Mouse (Mus musculus) lung, postnatal 0 days (tissue): ENCODE measurements at regions not wholly inside any gene's neighbourhood (a gene's known extent, or its start where the extent isn't known, plus 50 kb on each side); places are given as distances from the start of the nearest gene placed in this dataset.

Experiments
- ATAC-seq: fragments of 200-750 bp; cut with Nextera tagmentation; 2 replicates; pipeline ENCODE4 v1.8.0; 2017; ENCODE audit warnings: moderate library complexity
- DNase-seq: peaks from one replicate; pipeline ENCODE4 v3.0.0-alpha.2; 2016; ENCODE audit warnings: low spot score
- H3K27ac ChIP-seq: fragments of 300-500 bp; sonication (generic); 2 replicates; pipeline ENCODE4 v1.5.1; 2014; ENCODE audit warnings: antibody characterized with exemption, mild to moderate bottlenecking, low read length, mixed read lengths
- H3K27me3 ChIP-seq: fragments of 300-500 bp; sonication (generic); replicated peaks from 2 replicates; pipeline ENCODE4 v1.6.1; 2014; ENCODE audit warnings: low read length, mixed read lengths; ENCODE audit not compliant: insufficient read depth
- H3K36me3 ChIP-seq: fragments of 300-500 bp; sonication (generic); 2 replicates; pipeline ENCODE4 v1.6.1; 2014; ENCODE audit warnings: low read length, mixed read lengths; ENCODE audit not compliant: insufficient read depth
- H3K4me1 ChIP-seq: fragments of 300-500 bp; sonication (generic); 2 replicates; pipeline ENCODE4 v1.6.1; 2014; ENCODE audit warnings: antibody characterized with exemption, low read depth, low read length, mixed read lengths; ENCODE audit not compliant: insufficient read depth
- H3K4me2 ChIP-seq: fragments of 300-500 bp; sonication (generic); replicated peaks from 2 replicates; pipeline ENCODE4 v1.6.1; 2014; ENCODE audit warnings: low read depth, mild to moderate bottlenecking, low read length, moderate library complexity, mixed read lengths
- H3K4me3 ChIP-seq: fragments of 300-500 bp; sonication (generic); 2 replicates; pipeline ENCODE4 v1.5.1; 2014; ENCODE audit warnings: low read depth, low read length
- H3K9ac ChIP-seq: fragments of 300-500 bp; sonication (generic); replicated peaks from 2 replicates; pipeline ENCODE4 v1.6.1; 2014; ENCODE audit warnings: low read depth, mild to moderate bottlenecking
- H3K9me3 ChIP-seq: fragments of 300-500 bp; sonication (generic); 2 replicates; pipeline ENCODE4 v1.6.1; 2016; ENCODE audit warnings: low read length, mixed read lengths
- CTCF ChIP-seq: IDR thresholded peaks from 2 replicates; pipeline ENCODE4 v1.5.1; 2016; ENCODE audit warnings: antibody characterized with exemption, mild to moderate bottlenecking
- EP300 ChIP-seq: IDR thresholded peaks from 2 replicates; pipeline ENCODE4 v1.6.1; 2016; ENCODE audit warnings: antibody characterized with exemption, mild to moderate bottlenecking, control low read depth
- WGBS: fragments of 180-500 bp; shearing (Covaris S2); extraction: QIAGEN DNeasy Blood & Tissue Kit; methylation state at CpG from one replicate; pipeline ENCODE4 v1.1.7; 2014; 5-methylcytosine and 5-hydroxymethylcytosine counted together

- WGBS, result 73% methylated on average over 6 of the region's 6 CpGs
- TF ChIP-seq EP300 (no peak), CTCF (no peak)
- Histone ChIP-seq H3K27me3 (no peaks in the 10 kb centered on the region), H3K4me2 (no peak overlapping the region), H3K27ac (no peak overlapping the region), H3K9me3 (no peaks in the 10 kb centered on the region), H3K4me1 (no peaks in the 10 kb centered on the region), H3K4me3 (no peak overlapping the region), H3K9ac (no peak overlapping the region), H3K36me3 (no peaks in the 10 kb centered on the region)
- no peak for ATAC-seq
- DNase-seq, result no peak
Observed at GRCm38 (mm10) chr5:73919936-73920335, 148.3 kb downstream of the Usp46 start.

- H3K9ac ChIP-seq, result no peak overlapping the region
- H3K36me3 ChIP-seq, result no peaks in the 10 kb centered on the region
Observed at GRCm38 (mm10) chr5:73927534-73927933, 140.7 kb downstream of the Usp46 start.

GRCm38 (mm10) chr5:73928691-73929090 is 139.5 kb downstream of the Usp46 start:
- H3K9me3 ChIP-seq, result no peaks in the 10 kb centered on the region
- no peak overlapping the region for H3K27ac ChIP-seq
- WGBS, result 55% methylated on average over 10 of the region's 10 CpGs
- DNase-seq (no peak), ATAC-seq (no peak)
- H3K27me3 ChIP-seq, result no peaks in the 10 kb centered on the region
- no peak for TF ChIP-seq CTCF
- TF ChIP-seq EP300, result no peak
- no peaks in the 10 kb centered on the region for H3K36me3 ChIP-seq
- no peaks in the 10 kb centered on the region for H3K4me1 ChIP-seq
- H3K4me2 ChIP-seq, result no peak overlapping the region
- no peak overlapping the region for H3K9ac ChIP-seq
- no peak overlapping the region for H3K4me3 ChIP-seq

More at GRCm38 (mm10) chr5:73927534-73927933, 140.7 kb downstream of the Usp46 start:
- no peak for DNase-seq
- no peak overlapping the region for H3K4me2 ChIP-seq
- H3K9me3 ChIP-seq, result no peaks in the 10 kb centered on the region
- no peak for ATAC-seq
- no peaks in the 10 kb centered on the region for H3K27me3 ChIP-seq
- no peaks in the 10 kb centered on the region for H3K4me1 ChIP-seq
- TF ChIP-seq CTCF (no peak), EP300 (no peak)
- H3K27ac ChIP-seq, result no peak overlapping the region
- 57% methylated on average over 9 of the region's 9 CpGs for WGBS
- no peak overlapping the region for H3K4me3 ChIP-seq

DNA sequence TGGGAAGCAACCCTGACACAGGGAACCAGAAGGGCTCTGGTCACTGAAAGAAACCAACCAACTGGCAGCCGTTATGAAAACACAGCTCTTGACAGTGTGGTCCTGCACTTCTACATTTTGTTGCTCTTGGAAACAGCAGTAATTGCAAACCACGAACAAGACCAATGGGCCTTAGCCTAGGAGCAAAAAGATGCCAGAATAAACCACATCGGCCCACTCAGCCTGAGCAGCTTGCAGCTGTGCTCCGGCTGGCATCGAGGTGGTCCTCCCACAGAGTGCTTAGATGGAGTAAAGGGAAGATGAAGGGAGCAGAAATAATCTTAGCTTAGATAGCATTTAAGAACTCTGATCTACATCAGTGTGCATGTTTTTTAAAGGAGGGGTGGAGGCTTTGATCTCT is 138.0 kb downstream of the Usp46 start:
- Histone ChIP-seq H3K9me3 (no peaks in the 10 kb centered on the region), H3K36me3 (no peaks in the 10 kb centered on the region), H3K4me2 (no peak overlapping the region), H3K27ac (no peak overlapping the region), H3K4me1 (no peaks in the 10 kb centered on the region), H3K27me3 (no peaks in the 10 kb centered on the region), H3K9ac (no peak overlapping the region), H3K4me3 (no peak overlapping the region)
- TF ChIP-seq CTCF, result no peak
- no peak for TF ChIP-seq EP300
- DNase-seq, result no peak
- ATAC-seq, result no peak
- 70% methylated on average over 5 of the region's 5 CpGs for WGBS

DNA sequence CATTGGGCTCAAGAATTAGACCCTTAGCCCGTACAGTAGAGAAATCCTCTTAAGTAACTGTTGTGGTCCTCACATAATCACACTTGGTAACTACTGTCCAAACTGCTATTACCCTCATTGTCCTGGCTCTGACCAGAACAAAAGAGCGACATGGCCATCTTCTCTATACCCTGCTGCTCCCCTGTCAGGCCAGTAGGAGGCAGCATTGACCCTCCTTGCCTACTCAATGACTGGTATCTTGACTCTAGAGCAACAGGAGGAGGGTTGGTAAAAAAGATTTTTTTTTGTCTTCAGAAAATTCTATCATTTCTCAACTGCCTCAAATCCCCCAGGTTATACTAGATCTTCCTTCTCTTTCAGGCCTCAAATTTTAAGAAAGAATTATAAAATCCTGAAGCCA is 130.4 kb downstream of the Usp46 start:
- ATAC-seq (peak; percentile 44; the same call in 1 of the 2 replicates), DNase-seq (peak; percentile 46)
- Histone ChIP-seq H3K9me3 (no peaks in the 10 kb centered on the region), H3K27ac (no peak overlapping the region), H3K9ac (no peak overlapping the region), H3K4me2 (no peak overlapping the region), H3K4me1 (no peaks in the 10 kb centered on the region), H3K4me3 (no peak overlapping the region), H3K36me3 (no peaks in the 10 kb centered on the region), H3K27me3 (no peaks in the 10 kb centered on the region)
- 67% methylated on average over 2 of the region's 2 CpGs for WGBS
- TF ChIP-seq EP300, result no peak
- TF ChIP-seq CTCF, result peak; percentile 86

DNA sequence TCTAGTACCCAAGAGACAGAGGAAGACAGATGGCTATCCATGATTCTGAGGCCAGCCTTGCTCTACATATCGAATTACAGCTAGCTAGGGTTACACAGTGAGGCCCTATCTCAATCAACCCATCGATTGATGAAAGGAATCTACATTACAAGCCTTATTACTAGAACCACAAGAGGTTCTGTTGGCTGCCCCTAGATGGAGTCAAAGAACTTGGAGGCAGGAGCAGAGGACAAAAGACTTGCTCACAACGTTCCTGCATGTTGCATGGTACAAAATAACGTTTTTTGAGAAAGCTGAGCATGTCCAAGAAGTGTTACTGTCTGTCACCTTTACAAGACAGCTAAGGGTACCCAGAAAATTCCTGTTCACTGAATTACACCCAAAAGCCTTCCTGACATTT is 129.8 kb downstream of the Usp46 start:
- Histone ChIP-seq H3K4me2 (no peak overlapping the region), H3K4me1 (no peaks in the 10 kb centered on the region), H3K9me3 (no peaks in the 10 kb centered on the region), H3K4me3 (no peak overlapping the region), H3K9ac (no peak overlapping the region), H3K27me3 (no peaks in the 10 kb centered on the region), H3K36me3 (no peaks in the 10 kb centered on the region), H3K27ac (no peak overlapping the region)
- 36% methylated on average over 4 of the region's 4 CpGs for WGBS
- ATAC-seq (no peak), DNase-seq (peak; percentile 23)
- TF ChIP-seq EP300 (no peak), CTCF (peak; percentile 54)

DNA sequence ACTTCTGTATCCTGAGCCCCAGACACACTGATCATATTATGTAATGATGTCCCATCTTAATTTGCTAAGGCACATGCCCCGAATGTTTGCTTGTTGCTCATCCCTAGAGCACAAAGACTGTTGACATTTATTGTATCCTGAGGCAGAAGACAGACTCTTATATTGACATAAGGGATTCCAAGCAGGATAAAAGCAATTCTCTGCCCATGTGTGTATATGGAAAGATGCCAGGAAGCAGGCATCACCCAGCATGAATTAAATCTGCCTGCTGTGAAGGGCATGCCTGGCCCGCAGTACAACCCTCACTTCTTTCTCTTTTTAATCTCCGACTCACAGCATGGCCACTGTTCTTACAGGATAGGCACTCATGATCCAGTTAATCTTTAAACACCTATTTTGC is 125.3 kb downstream of the Usp46 start:
- no peaks in the 10 kb centered on the region for H3K36me3 ChIP-seq
- DNase-seq, result no peak
- TF ChIP-seq EP300 (no peak), CTCF (no peak)
- no peak overlapping the region for H3K27ac ChIP-seq
- no peaks in the 10 kb centered on the region for H3K27me3 ChIP-seq
- H3K9ac ChIP-seq, result no peak overlapping the region
- H3K4me3 ChIP-seq, result no peak overlapping the region
- H3K4me2 ChIP-seq, result no peak overlapping the region
- H3K9me3 ChIP-seq, result no peaks in the 10 kb centered on the region
- ATAC-seq, result no peak
- WGBS, result 54% methylated on average over 3 of the region's 3 CpGs
- no peaks in the 10 kb centered on the region for H3K4me1 ChIP-seq
